Mouse (Mus musculus) central nervous system, embryonic 11.5 days (tissue): ENCODE data around the gene Ddx55. TPM values are rescaled to one million over a fixed set of nuclear protein-coding genes. Genes with fewer than 3 reads are reported as not detected.

ENCODE experiments used
- polyA plus RNA-seq: library from polyadenylated mRNA; depleted of rRNA; stranded (reverse); fragments of >200 nt; gene quantifications from 2 replicates; pipeline ENCODE4 v1.2.3, GENCODE M21; 2012; rRNA removed

Gene Ddx55
- 23.1 and 35.3 TPM in 2 replicates for polyA plus RNA-seq

GRCm38 (mm10) chr5:124552558-124553307 is at the start of gene Ddx55:
Gene Ddx55, plus strand, starts transcription at chr5:124552864.

GRCm38 (mm10) chr5:124530655-124531582 is 21.7 kb upstream of the Ddx55 start, which contains the start of gene Rilpl1:
Gene Rilpl1, minus strand, starts transcription at chr5:124531391.

DNA sequence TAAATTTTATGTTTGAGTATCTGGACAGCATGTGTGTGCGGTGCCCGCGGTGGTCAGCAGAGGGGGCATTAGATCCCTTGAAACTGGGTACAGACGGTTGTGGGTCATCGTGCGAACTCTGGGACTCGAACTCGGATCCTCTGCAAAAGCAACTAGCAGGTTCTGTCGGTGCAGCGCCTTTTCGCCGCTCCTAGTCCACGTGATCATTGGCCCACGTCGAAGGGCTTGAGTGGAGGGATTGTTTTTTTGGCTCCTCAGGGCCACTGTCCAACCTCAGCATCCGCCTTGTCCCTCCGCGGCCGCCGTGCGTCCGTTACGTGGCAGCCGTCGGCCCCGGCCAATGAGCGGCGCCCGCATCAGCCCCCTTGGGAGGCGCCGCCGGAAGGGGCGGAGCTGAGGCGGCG is 12.3 kb upstream of the Ddx55 start, which contains the start of gene Tmed2:
Gene Tmed2, plus strand, starts transcription at position 313 of the 404 bp plus-strand sequence.

GRCm38 (mm10) chr5:124578633-124579317 is 26.1 kb downstream of the Ddx55 start, which contains the start of the genes Eif2b1 and Gtf2h3:
Gene Eif2b1, minus strand, starts transcription at chr5:124579131.
Gene Gtf2h3, plus strand, starts transcription at chr5:124579140.

Other genes with a start within 250 kb of the Ddx55 start
- 20.7 and 22.5 TPM in 2 replicates for gene Mphosph9, start 224.9 kb upstream of the Ddx55 start, polyA plus RNA-seq
- 14.9 and 15.1 TPM in 2 replicates for gene 2810006K23Rik, start 224.8 kb upstream of the Ddx55 start, polyA plus RNA-seq
- gene Cdk2ap1, start 189.8 kb upstream of the Ddx55 start, polyA plus RNA-seq = 528 and 751 TPM in 2 replicates
- 54.9 and 61.7 TPM in 2 replicates for gene Sbno1, start 126.9 kb upstream of the Ddx55 start, polyA plus RNA-seq
- 107 and 142 TPM in 2 replicates for gene Kmt5a, start 112.9 kb upstream of the Ddx55 start, polyA plus RNA-seq
- 20.8 and 22.7 TPM in 2 replicates for gene Rilpl2, start 74.5 kb upstream of the Ddx55 start, polyA plus RNA-seq
- gene Snrnp35, start 69.7 kb upstream of the Ddx55 start, polyA plus RNA-seq = 19.5 and 35.7 TPM in 2 replicates
- gene Rilpl1, start 21.5 kb upstream of the Ddx55 start, polyA plus RNA-seq = 19.3 and 23.0 TPM in 2 replicates
- 115 and 224 TPM in 2 replicates for gene Tmed2, start 12.2 kb upstream of the Ddx55 start, polyA plus RNA-seq
- gene Eif2b1, start 26.3 kb downstream of the Ddx55 start, polyA plus RNA-seq = 38.9 and 52.8 TPM in 2 replicates
- gene Gtf2h3, start 26.3 kb downstream of the Ddx55 start, polyA plus RNA-seq = 94.2 and 109 TPM in 2 replicates
- gene Atp6v0a2, start 75.7 kb downstream of the Ddx55 start, polyA plus RNA-seq = 29.3 and 36.7 TPM in 2 replicates
- gene Dnah10, start 172.2 kb downstream of the Ddx55 start, polyA plus RNA-seq = 0.29 and 0.48 TPM in 2 replicates